Mouse (Mus musculus) ES-Bruce4 (cell line): ENCODE data around the gene Tcf7l2.

Source experiments
- CTCF ChIP-seq: IDR thresholded peaks from one replicate; pipeline ENCODE4 v1.8.1; 2011; ENCODE audit warnings: low read depth, low read length
- POLR2A ChIP-seq: IDR thresholded peaks from one replicate; pipeline ENCODE4 v1.8.1; 2011; ENCODE audit warnings: low read length; ENCODE audit not compliant: insufficient read depth

GRCm38 (mm10) chr19:55820202-55820601, 78.6 kb downstream of the Tcf7l2 start:
- TF ChIP-seq CTCF (no peak), POLR2A (no peak)
